Mouse (Mus musculus) limb, embryonic 14.5 days (tissue): ENCODE data around the gene Ube2r2. TPM values are rescaled to one million over a fixed set of nuclear protein-coding genes. Genes with fewer than 3 reads are reported as not detected.

Source experiments
- ATAC-seq: fragments of 200-750 bp; cut with Nextera tagmentation; 2 replicates; pipeline ENCODE4 v1.8.0; 2017; ENCODE audit warnings: low read depth, moderate number of reproducible peaks, moderate TSS enrichment; ENCODE audit not compliant: low FRiP score
- DNase-seq: peaks from one replicate; pipeline ENCODE4 v3.0.0-alpha.2; 2015; ENCODE audit warnings: low spot score
- H3K27ac ChIP-seq: fragments of 300-500 bp; sonication (generic); replicated peaks from 2 replicates; pipeline ENCODE4 v1.5.1; 2014; ENCODE audit warnings: low read depth, mild to moderate bottlenecking, low read length, moderate library complexity, mixed read lengths
- H3K27me3 ChIP-seq: fragments of 300-500 bp; sonication (generic); 2 replicates; pipeline ENCODE4 v1.6.1; 2014; ENCODE audit warnings: low read length, mixed read lengths; ENCODE audit not compliant: control insufficient read depth, insufficient read depth
- H3K36me3 ChIP-seq: fragments of 300-500 bp; sonication (generic); 2 replicates; pipeline ENCODE4 v1.6.1; 2014; ENCODE audit warnings: mild to moderate bottlenecking, low read length, moderate library complexity, mixed read lengths; ENCODE audit not compliant: control insufficient read depth, insufficient read depth
- H3K4me1 ChIP-seq: fragments of 300-500 bp; sonication (generic); 2 replicates; pipeline ENCODE4 v1.6.1; 2014; ENCODE audit warnings: antibody characterized with exemption, low read length, mixed read lengths; ENCODE audit not compliant: control insufficient read depth, insufficient read depth
- H3K4me2 ChIP-seq: fragments of 300-500 bp; sonication (generic); replicated peaks from 2 replicates; pipeline ENCODE4 v1.6.1; 2014; ENCODE audit warnings: low read depth, mild to moderate bottlenecking, low read length, moderate library complexity; ENCODE audit not compliant: severe bottlenecking
- H3K4me3 ChIP-seq: fragments of 300-500 bp; sonication (generic); replicated peaks from 2 replicates; pipeline ENCODE4 v1.5.1; 2014; ENCODE audit warnings: low read length
- H3K9ac ChIP-seq: fragments of 300-500 bp; sonication (generic); 2 replicates; pipeline ENCODE4 v1.6.1; 2014; ENCODE audit warnings: mild to moderate bottlenecking, low read depth, low read length, moderate library complexity; ENCODE audit not compliant: severe bottlenecking
- H3K9me3 ChIP-seq: fragments of 300-500 bp; sonication (generic); 2 replicates; pipeline ENCODE4 v1.6.1; 2016; ENCODE audit warnings: low read length; ENCODE audit not compliant: control insufficient read depth
- POLR2A ChIP-seq: fragments of 200-500 bp; IDR thresholded peaks from 2 replicates; pipeline ENCODE4 v1.8.0; 2012; ENCODE audit warnings: inconsistent platforms, mild to moderate bottlenecking, moderate library complexity, borderline replicate concordance; ENCODE audit not compliant: insufficient read depth, insufficient read length; ENCODE audit errors: extremely low read depth
- WGBS: fragments of 180-500 bp; shearing (Covaris S2); extraction: QIAGEN DNeasy Blood & Tissue Kit; methylation state at CpG from one replicate; pipeline ENCODE4 v1.1.7; 2014; 5-methylcytosine and 5-hydroxymethylcytosine counted together
- polyA plus RNA-seq, 2 experiments: library from polyadenylated mRNA; depleted of rRNA in 1 of 2; stranded (reverse) in 1 of 2; unstranded in 1 of 2; fragments of >200 nt; fragmentation: Nextera tagmentation in 1 of 2; extraction: Ambion mirVana in 1 of 2; gene quantifications; 2 replicates each; pipeline versions ENCODE4 v1.2.1 to v1.2.3; 2012 to 2014

Gene Ube2r2
- polyA plus RNA-seq, 2 experiments, result 96.6 to 182 TPM

DNA sequence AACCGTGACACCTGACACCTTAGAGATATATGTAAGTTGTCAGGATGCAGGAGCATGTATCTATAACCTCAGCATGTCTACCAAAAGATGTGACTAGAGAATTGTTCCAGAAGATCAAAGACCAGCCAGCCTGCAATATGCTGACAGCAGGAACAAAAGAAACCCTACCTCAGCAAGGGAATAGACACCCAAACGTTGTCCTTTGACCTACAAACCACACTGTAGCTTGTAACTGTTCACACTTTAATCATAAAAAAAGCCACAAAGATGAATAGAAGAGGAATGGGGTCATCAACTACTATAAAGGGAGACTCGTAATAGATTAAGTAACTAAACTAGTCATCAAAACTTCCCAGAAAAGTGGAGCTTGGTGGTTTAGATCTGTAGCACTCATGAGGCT lies 105.4 kb downstream of the Ube2r2 start:
- ATAC-seq, result no peak
- DNase-seq, result no peak
- 81% methylated on average over 3 of the region's 3 CpGs for WGBS
- H3K27me3 ChIP-seq, result no peaks in the 10 kb centered on the region
- no peak overlapping the region for H3K4me2 ChIP-seq
- H3K4me1 ChIP-seq, result no peaks in the 10 kb centered on the region
- H3K4me3 ChIP-seq, result no peak overlapping the region
- H3K36me3 ChIP-seq, result peaks cover 25% of the 10 kb centered on the region
- H3K9me3 ChIP-seq, result no peaks in the 10 kb centered on the region
- H3K9ac ChIP-seq, result no peak overlapping the region
- H3K27ac ChIP-seq, result no peak overlapping the region
- TF ChIP-seq POLR2A, result no peak

Other genes with a start within 250 kb of the Ube2r2 start
- gene Spink4, start 215.7 kb upstream of the Ube2r2 start, polyA plus RNA-seq (2012; rRNA removed), result 0.49 and 1.4 TPM in 2 replicates
- not detected in 2 replicates for gene Spink4, start 215.7 kb upstream of the Ube2r2 start, polyA plus RNA-seq (2014; fragmentation: Nextera tagmentation; extraction: Ambion mirVana)
- 74.4 and 109 TPM in 2 replicates for gene Bag1, start 187.4 kb upstream of the Ube2r2 start, polyA plus RNA-seq (2012; rRNA removed)
- 249 and 252 TPM in 2 replicates for gene Bag1, start 187.4 kb upstream of the Ube2r2 start, polyA plus RNA-seq (2014; fragmentation: Nextera tagmentation; extraction: Ambion mirVana)
- 48.0 and 76.2 TPM in 2 replicates for gene Chmp5, start 187.3 kb upstream of the Ube2r2 start, polyA plus RNA-seq (2012; rRNA removed)
- gene Chmp5, start 187.3 kb upstream of the Ube2r2 start, polyA plus RNA-seq (2014; fragmentation: Nextera tagmentation; extraction: Ambion mirVana), result 101 and 102 TPM in 2 replicates
- 88.7 and 91.4 TPM in 2 replicates for gene Nfx1, start 164.8 kb upstream of the Ube2r2 start, polyA plus RNA-seq (2012; rRNA removed)
- 88.8 and 96.1 TPM in 2 replicates for gene Nfx1, start 164.8 kb upstream of the Ube2r2 start, polyA plus RNA-seq (2014; fragmentation: Nextera tagmentation; extraction: Ambion mirVana)
- 0.09 and 0.13 TPM in 2 replicates for gene Aqp7, start 87.6 kb upstream of the Ube2r2 start, polyA plus RNA-seq (2012; rRNA removed)
- gene Aqp7, start 87.6 kb upstream of the Ube2r2 start, polyA plus RNA-seq (2014; fragmentation: Nextera tagmentation; extraction: Ambion mirVana), result 0.18 TPM in 1 of 2 replicates, not detected in the other
- gene Aqp3, start 37.6 kb upstream of the Ube2r2 start, polyA plus RNA-seq (2012; rRNA removed), result 56.2 and 72.9 TPM in 2 replicates
- 31.5 and 36.6 TPM in 2 replicates for gene Aqp3, start 37.6 kb upstream of the Ube2r2 start, polyA plus RNA-seq (2014; fragmentation: Nextera tagmentation; extraction: Ambion mirVana)
- 39.1 and 47.7 TPM in 2 replicates for gene Nol6, start 11.3 kb upstream of the Ube2r2 start, polyA plus RNA-seq (2012; rRNA removed)
- gene Nol6, start 11.3 kb upstream of the Ube2r2 start, polyA plus RNA-seq (2014; fragmentation: Nextera tagmentation; extraction: Ambion mirVana), result 29.2 and 30.7 TPM in 2 replicates
- gene Ubap2, start 139.4 kb downstream of the Ube2r2 start, polyA plus RNA-seq (2012; rRNA removed), result 71.3 and 99.1 TPM in 2 replicates
- gene Ubap2, start 139.4 kb downstream of the Ube2r2 start, polyA plus RNA-seq (2014; fragmentation: Nextera tagmentation; extraction: Ambion mirVana), result 57.5 and 61.2 TPM in 2 replicates
- gene Dcaf12, start 179.1 kb downstream of the Ube2r2 start, polyA plus RNA-seq (2012; rRNA removed), result 35.4 and 41.0 TPM in 2 replicates
- gene Dcaf12, start 179.1 kb downstream of the Ube2r2 start, polyA plus RNA-seq (2014; fragmentation: Nextera tagmentation; extraction: Ambion mirVana), result 42.4 and 43.4 TPM in 2 replicates
- gene Ubap1, start 213.3 kb downstream of the Ube2r2 start, polyA plus RNA-seq (2012; rRNA removed), result 34.9 and 48.3 TPM in 2 replicates
- 48.9 and 51.4 TPM in 2 replicates for gene Ubap1, start 213.3 kb downstream of the Ube2r2 start, polyA plus RNA-seq (2014; fragmentation: Nextera tagmentation; extraction: Ambion mirVana)